Mouse (Mus musculus) heart, postnatal 0 days (tissue): Measurements from ENCODE around the gene Nol4l. TPM values are rescaled to one million over a fixed set of nuclear protein-coding genes. Genes with fewer than 3 reads are reported as not detected.

Experiments used
- ATAC-seq: fragments of 200-750 bp; cut with Nextera tagmentation; 2 replicates; pipeline ENCODE4 v1.8.0; 2017; ENCODE audit warnings: low read depth, moderate number of reproducible peaks, moderate library complexity; ENCODE audit not compliant: insufficient read depth
- DNase-seq: peaks from one replicate; pipeline ENCODE4 v3.0.0-alpha.2; 2016; ENCODE audit warnings: low spot score
- H3K27ac ChIP-seq: fragments of 300-500 bp; sonication (generic); 2 replicates; pipeline ENCODE4 v1.5.1; 2014; ENCODE audit warnings: low read depth, mild to moderate bottlenecking
- H3K27me3 ChIP-seq: fragments of 300-500 bp; sonication (generic); 2 replicates; pipeline ENCODE4 v1.6.1; 2014; ENCODE audit warnings: low read length, mixed read lengths; ENCODE audit not compliant: control insufficient read depth, insufficient read depth
- H3K36me3 ChIP-seq: fragments of 300-500 bp; sonication (generic); replicated peaks from 2 replicates; pipeline ENCODE4 v1.6.1; 2014; ENCODE audit warnings: low read length, mixed read lengths; ENCODE audit not compliant: control insufficient read depth, insufficient read depth
- H3K4me1 ChIP-seq: fragments of 300-500 bp; sonication (generic); 2 replicates; pipeline ENCODE4 v1.6.1; 2014; ENCODE audit warnings: antibody characterized with exemption; ENCODE audit not compliant: control insufficient read depth, insufficient read depth
- H3K4me2 ChIP-seq: fragments of 300-500 bp; sonication (generic); 2 replicates; pipeline ENCODE4 v1.6.1; 2014; ENCODE audit warnings: low read depth, mild to moderate bottlenecking, low read length, moderate library complexity
- H3K4me3 ChIP-seq: fragments of 300-500 bp; sonication (generic); 2 replicates; pipeline ENCODE4 v1.5.1; 2014; ENCODE audit warnings: low read depth, low read length
- H3K9ac ChIP-seq: fragments of 300-500 bp; sonication (generic); replicated peaks from 2 replicates; pipeline ENCODE4 v1.6.1; 2014; ENCODE audit warnings: low read depth, low read length, mixed read lengths
- H3K9me3 ChIP-seq: fragments of 300-500 bp; sonication (generic); replicated peaks from 2 replicates; pipeline ENCODE4 v1.6.1; 2016; ENCODE audit warnings: low read length; ENCODE audit not compliant: control insufficient read depth
- CTCF ChIP-seq: IDR thresholded peaks from 2 replicates; pipeline ENCODE4 v1.5.1; 2016; ENCODE audit warnings: antibody characterized with exemption, control low read depth, low read depth
- EP300 ChIP-seq: IDR thresholded peaks from 2 replicates; pipeline ENCODE4 v1.6.1; 2016; ENCODE audit warnings: antibody characterized with exemption, low read depth
- WGBS: fragments of 180-500 bp; shearing (Covaris S2); extraction: QIAGEN DNeasy Blood & Tissue Kit; methylation state at CpG from one replicate; pipeline ENCODE4 v1.1.7; 2014; 5-methylcytosine and 5-hydroxymethylcytosine counted together
- polyA plus RNA-seq: library from polyadenylated mRNA; unstranded; fragments of >200 nt; fragmentation: Nextera tagmentation; extraction: Ambion mirVana; gene quantifications from 2 replicates; pipeline ENCODE4 v1.2.1, GENCODE M21; 2015
- total RNA-seq: library from RNA; depleted of rRNA; stranded (reverse); fragments of >200 nt; gene quantifications from 2 replicates; pipeline ENCODE4 v1.2.3, GENCODE M21; 2014; ENCODE audit warnings: low replicate concordance

Nol4l gene
- total and polyA plus RNA-seq, 2 experiments from 2014 or later, result 4.3 to 13.1 TPM

DNA sequence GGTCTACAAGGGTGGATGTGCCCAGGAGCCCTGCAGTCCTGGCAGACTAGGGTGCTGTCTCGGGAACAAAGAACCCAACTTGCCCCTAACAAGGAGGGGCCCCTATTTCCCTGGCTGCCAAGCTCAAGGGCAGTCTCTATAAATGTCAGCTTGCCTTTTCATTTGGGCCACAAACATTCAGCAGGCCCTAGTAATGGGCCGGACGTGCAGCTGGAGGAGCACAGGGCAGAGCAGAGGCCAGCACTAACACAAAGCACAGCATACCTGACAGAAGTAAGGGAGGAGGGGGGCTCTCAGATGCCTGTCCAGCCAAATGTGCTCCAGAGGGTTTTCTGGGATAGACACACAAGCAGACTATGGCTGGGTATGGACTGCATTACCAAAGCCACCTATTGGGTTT, 95.9 kb downstream of the Nol4l start:
- Histone ChIP-seq H3K9ac (0 out of 2 replicates have a peak overlapping the region, but pooled peaks have one; percentile 6), H3K27me3 (no peaks in the 10 kb centered on the region), H3K4me1 (peaks cover 71% of the 10 kb centered on the region), H3K27ac (no peak overlapping the region; the same call in 1 of the 2 replicates), H3K9me3 (no peaks in the 10 kb centered on the region), H3K36me3 (peaks cover 12% of the 10 kb centered on the region), H3K4me2 (no peak overlapping the region), H3K4me3 (no peak overlapping the region)
- TF ChIP-seq CTCF, result no peak
- no peak for TF ChIP-seq EP300
- 44% methylated on average over 3 of the region's 3 CpGs for WGBS
- DNase-seq (no peak), ATAC-seq (no peak)

GRCm38 (mm10) chr2:153432492-153432891, 97.3 kb downstream of the Nol4l start:
- H3K4me3 ChIP-seq, result no peak overlapping the region
- H3K27ac ChIP-seq, result peak overlapping the region; percentile 43
- 43% methylated on average over 7 of the region's 7 CpGs for WGBS
- no peak overlapping the region for H3K9ac ChIP-seq
- H3K4me1 ChIP-seq, result peaks cover 61% of the 10 kb centered on the region
- no peaks in the 10 kb centered on the region for H3K9me3 ChIP-seq
- TF ChIP-seq EP300, result no peak
- TF ChIP-seq CTCF, result no peak
- ATAC-seq (no peak), DNase-seq (no peak)
- no peaks in the 10 kb centered on the region for H3K27me3 ChIP-seq
- peaks cover 12% of the 10 kb centered on the region for H3K36me3 ChIP-seq
- no peak overlapping the region for H3K4me2 ChIP-seq

GRCm38 (mm10) chr2:153430571-153430970, 99.2 kb downstream of the Nol4l start:
- ATAC-seq (no peak), DNase-seq (peak; percentile 4)
- H3K4me1 ChIP-seq, result peaks cover 53% of the 10 kb centered on the region
- no peak overlapping the region for H3K4me3 ChIP-seq
- H3K27me3 ChIP-seq, result no peaks in the 10 kb centered on the region
- no peaks in the 10 kb centered on the region for H3K9me3 ChIP-seq
- no peak overlapping the region for H3K27ac ChIP-seq
- H3K9ac ChIP-seq, result no peak overlapping the region
- WGBS, result 100% methylated on average over 1 of the region's 1 CpGs
- TF ChIP-seq CTCF, result no peak
- no peak for TF ChIP-seq EP300
- no peak overlapping the region for H3K4me2 ChIP-seq
- H3K36me3 ChIP-seq, result peaks cover 7% of the 10 kb centered on the region

DNA sequence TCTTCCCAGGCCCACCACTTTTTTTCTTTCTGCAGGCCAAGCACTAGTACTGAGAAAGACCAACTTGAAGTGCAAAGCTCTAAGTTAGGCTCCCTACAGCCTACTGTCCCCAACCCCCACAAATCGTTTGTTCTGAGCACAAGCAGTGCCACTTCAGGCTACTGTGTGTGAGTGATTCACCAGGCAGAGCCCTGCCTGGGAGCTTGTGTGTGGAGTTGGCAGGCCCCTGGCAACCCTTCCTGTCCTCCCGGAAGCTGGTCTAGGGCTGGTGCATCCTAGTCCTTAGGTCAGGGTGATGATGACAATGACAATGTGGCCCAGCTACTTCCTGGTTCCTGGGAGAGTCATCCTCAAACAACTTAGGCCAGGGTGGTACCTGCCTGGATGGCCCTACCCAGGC, 101.3 kb downstream of the Nol4l start:
- TF ChIP-seq EP300, result no peak
- TF ChIP-seq CTCF, result no peak
- peak; percentile 8 for DNase-seq
- Histone ChIP-seq H3K36me3 (peaks cover 5% of the 10 kb centered on the region), H3K27ac (no peak overlapping the region), H3K4me1 (peaks cover 50% of the 10 kb centered on the region), H3K9me3 (no peaks in the 10 kb centered on the region), H3K9ac (no peak overlapping the region), H3K4me3 (no peak overlapping the region), H3K4me2 (no peak overlapping the region), H3K27me3 (no peaks in the 10 kb centered on the region)
- WGBS, result 32% methylated on average over 2 of the region's 2 CpGs
- ATAC-seq, result peak; percentile 25; the same call in 1 of the 2 replicates

- H3K36me3 ChIP-seq, result peaks cover 5% of the 10 kb centered on the region
- ATAC-seq, result peak; percentile 62
Observed at GRCm38 (mm10) chr2:153426931-153427330, 102.8 kb downstream of the Nol4l start.

More at GRCm38 (mm10) chr2:153426931-153427330, 102.8 kb downstream of the Nol4l start:
- TF ChIP-seq EP300 (no peak), CTCF (no peak)
- WGBS, result 36% methylated on average over 2 of the region's 2 CpGs
- H3K27me3 ChIP-seq, result no peaks in the 10 kb centered on the region
- no peak overlapping the region for H3K4me2 ChIP-seq
- no peaks in the 10 kb centered on the region for H3K9me3 ChIP-seq
- H3K4me1 ChIP-seq, result peaks cover 49% of the 10 kb centered on the region
- peak overlapping the region; percentile 32; the same call in 1 of the 2 replicates for H3K27ac ChIP-seq
- peak; percentile 29 for DNase-seq
- H3K4me3 ChIP-seq, result no peak overlapping the region
- H3K9ac ChIP-seq, result no peak overlapping the region
